ENCODE assay signal across 8 mouse cellular contexts in genomic region chr7:143756125-143757026, GRCm38 (mm10). TPM values are rescaled to one million over a fixed set of nuclear protein-coding genes. Genes with fewer than 3 reads are reported as not detected.
DNase-seq lines count a peak whose midpoint lies in the region; ATAC-seq lines count a peak whose summit lies in the region.

Gene Osbpl5, minus strand, starts transcription at chr7:143756985.

- peak; percentile 40; the same call in 1 of the 2 replicates for ATAC-seq in lung, embryonic 15.5 days (ENCODE audit: borderline replicate concordance, extremely low read depth, low FRiP score, low TSS enrichment)
- peak; percentile 13; the same call in 1 of the 2 replicates for ATAC-seq in midbrain, embryonic 14.5 days (ENCODE audit: low FRiP score, low TSS enrichment)

- no peaks in the 10 kb centered on the region for H3K9me3 ChIP-seq in lung, embryonic 15.5 days
- no peaks in the 10 kb centered on the region for H3K9me3 ChIP-seq in midbrain, embryonic 14.5 days (ENCODE audit: control insufficient read depth, low read length)

- H3K36me3 ChIP-seq in lung, embryonic 15.5 days, result no peaks in the 10 kb centered on the region
- no peaks in the 10 kb centered on the region for H3K36me3 ChIP-seq in midbrain, embryonic 14.5 days (ENCODE audit: control insufficient read depth, insufficient read depth, low read length)

- peaks cover 13% of the 10 kb centered on the region for H3K27me3 ChIP-seq in lung, embryonic 15.5 days
- H3K27me3 ChIP-seq in midbrain, embryonic 14.5 days (ENCODE audit: control insufficient read depth, insufficient read depth, low read length), result peaks cover 24% of the 10 kb centered on the region

- peak within 1 kb of the TSS; percentile 24; the same call in 1 of the 2 replicates for H3K9ac ChIP-seq in lung, embryonic 15.5 days
- H3K9ac ChIP-seq in midbrain, embryonic 14.5 days (replicated peaks; ENCODE audit: low read length), result 0 out of 2 replicates have a peak within 1 kb of the TSS, but pooled peaks have one; percentile 26

- peaks cover 14% of the 10 kb centered on the region for H3K4me1 ChIP-seq in lung, embryonic 15.5 days
- peaks cover 11% of the 10 kb centered on the region; the same call in 1 of the 2 replicates for H3K4me1 ChIP-seq in midbrain, embryonic 14.5 days (ENCODE audit: control insufficient read depth, insufficient read depth, low read length)

- H3K27ac ChIP-seq in lung, embryonic 15.5 days, result no peak within 1 kb of the TSS
- H3K27ac ChIP-seq in midbrain, embryonic 14.5 days (replicated peaks; ENCODE audit: low read depth, low read length), result no peak within 1 kb of the TSS; the same call in 1 of the 2 replicates

- H3K4me3 ChIP-seq in lung, embryonic 15.5 days, result peak within 1 kb of the TSS; percentile 42
- H3K4me3 ChIP-seq in midbrain, embryonic 14.5 days (replicated peaks; ENCODE audit: low read depth, low read length), result peak within 1 kb of the TSS; percentile 32

- no peak for DNase-seq in lung, adult 18-20 months
- no peak for DNase-seq in adrenal gland, postnatal 4 days (ENCODE audit: low spot score in 2 of 2)
- no peak for DNase-seq in gonadal fat pad, adult 2 months (ENCODE audit: low read depth)
- no peak for DNase-seq in large intestine, adult 2 months (ENCODE audit: low read depth, low spot score)
- no peak for DNase-seq in midbrain, embryonic 14.5 days
- DNase-seq in spleen, postnatal 36 days (ENCODE audit: low spot score in 2 of 2), result no peak
- DNase-seq in spleen, postnatal 10 days (ENCODE audit: low spot score in 2 of 2), result no peak

- peak within 1 kb of the TSS; percentile 91 for H3K4me2 ChIP-seq in lung, embryonic 15.5 days
- peak within 1 kb of the TSS; percentile 68 for H3K4me2 ChIP-seq in midbrain, embryonic 14.5 days (ENCODE audit: low read length)

- WGBS in lung, embryonic 15.5 days, result 23% methylated on average over 22 of the region's 22 CpGs
- 31% methylated on average over 22 of the region's 22 CpGs for WGBS in large intestine, adult 2 months
- 31% methylated on average over 22 of the region's 22 CpGs for WGBS in midbrain, embryonic 14.5 days

RNA-seq across cellular contexts. Expression of gene Osbpl5, which starts in this region (rescaled TPM):
- polyA plus RNA-seq in lung, embryonic 15.5 days (2015; fragmentation: Nextera tagmentation; extraction: Ambion mirVana), result 39.5 and 43.3 TPM in 2 replicates
- total RNA-seq in adrenal gland, postnatal 4 days (2021), result 10 to 100 TPM; 42.3 to 50.7 TPM
- polyA plus RNA-seq in gonadal fat pad, adult 2 months (2012; rRNA removed), result 23.0 and 29.1 TPM in 2 replicates
- polyA plus RNA-seq in large intestine, adult 2 months (2012; rRNA removed), result 30.8 and 31.3 TPM in 2 replicates
- 30.1 and 33.2 TPM in 2 replicates for polyA plus RNA-seq in midbrain, embryonic 14.5 days (2014; fragmentation: Nextera tagmentation; extraction: Ambion mirVana)
